Mouse (Mus musculus) stomach, postnatal 0 days (tissue): ENCODE measurements at regions not wholly inside any gene's neighbourhood (a gene's known extent, or its start where the extent isn't known, plus 50 kb on each side); places are given as distances from the start of the nearest gene placed in this dataset.

Source experiments
- CTCF ChIP-seq: IDR thresholded peaks from 2 replicates; pipeline ENCODE4 v1.5.1; 2016; ENCODE audit warnings: antibody characterized with exemption, low read depth, mild to moderate bottlenecking, moderate library complexity
- EP300 ChIP-seq: optimal IDR thresholded peaks from 2 replicates; pipeline ENCODE3; 2016; ENCODE audit warnings: antibody characterized with exemption

DNA sequence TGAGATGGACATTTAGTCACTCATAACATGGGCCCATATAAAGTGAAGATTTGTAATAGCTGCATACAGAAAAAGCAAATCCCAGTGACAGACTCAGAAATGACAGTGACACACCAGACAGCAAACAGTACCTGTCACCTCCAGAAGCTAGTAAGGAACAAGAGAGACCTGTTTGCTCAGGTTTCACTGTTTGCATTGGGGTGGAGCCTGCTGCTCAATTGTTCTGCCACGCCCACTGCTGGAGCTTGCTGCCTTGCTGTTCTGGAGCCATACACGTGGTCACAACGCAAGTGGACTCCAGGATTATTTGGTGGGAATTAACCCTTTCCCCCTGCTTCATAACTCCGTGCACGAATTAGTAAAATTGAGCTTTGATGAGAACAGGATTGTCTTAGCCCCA is 783.2 kb upstream of the Chordc1 start:
- TF ChIP-seq CTCF, result no peak
- TF ChIP-seq EP300, result no peak
